Mouse (Mus musculus) cerebellum, adult (tissue): ENCODE results near the gene Prkn.

Experiments
- ATAC-seq: cut with Nextera tagmentation; 2 replicates; pipeline ENCODE4 v1.9.2; 2017; ENCODE audit warnings: mild to moderate bottlenecking, moderate library complexity, mixed read lengths; ENCODE audit not compliant: insufficient number of reproducible peaks, low FRiP score, low TSS enrichment

Gene Prkn

DNA sequence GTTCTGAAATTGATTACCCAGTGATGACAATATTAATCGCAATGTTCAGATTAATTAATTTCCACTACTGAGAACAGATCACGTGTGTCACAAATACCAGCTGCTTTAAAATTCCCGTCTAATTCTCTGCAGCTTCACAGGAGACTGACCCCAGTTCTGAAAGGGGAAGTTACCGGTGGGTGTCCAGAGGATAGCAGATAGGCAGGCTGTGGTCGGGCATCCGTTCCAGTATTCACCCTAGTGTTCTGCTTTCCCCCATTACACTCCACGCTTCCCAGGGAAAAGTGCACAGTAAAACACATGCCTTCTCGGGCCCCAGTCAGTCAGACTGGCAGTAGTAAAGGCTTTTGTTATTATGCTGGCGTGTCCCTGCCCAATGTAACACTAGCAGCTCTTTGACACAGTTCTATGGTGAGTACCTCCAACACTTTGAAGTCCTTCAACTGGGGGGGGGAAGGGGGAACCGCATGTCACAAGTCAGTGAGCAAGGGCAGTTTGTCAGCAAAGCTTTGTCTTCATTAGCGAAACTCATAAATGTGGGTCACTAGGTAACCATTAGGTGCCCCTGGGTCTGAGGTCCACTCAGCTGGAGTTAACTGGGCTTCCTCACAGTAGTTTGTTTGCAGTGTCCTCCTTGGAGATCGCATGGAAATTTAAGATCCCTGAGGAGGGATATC, 940.8 kb downstream of the Prkn start:
- ATAC-seq: no peak

GRCm38 (mm10) chr17:11788270-11788936, 948.2 kb downstream of the Prkn start:
- no peak for ATAC-seq

GRCm38 (mm10) chr17:11795979-11796378, 955.8 kb downstream of the Prkn start:
- ATAC-seq: no peak

- no peak for ATAC-seq
Measured at GRCm38 (mm10) chr17:11801226-11801625, 961.0 kb downstream of the Prkn start.

GRCm38 (mm10) chr17:11807280-11807679, 967.1 kb downstream of the Prkn start:
- no peak for ATAC-seq

DNA sequence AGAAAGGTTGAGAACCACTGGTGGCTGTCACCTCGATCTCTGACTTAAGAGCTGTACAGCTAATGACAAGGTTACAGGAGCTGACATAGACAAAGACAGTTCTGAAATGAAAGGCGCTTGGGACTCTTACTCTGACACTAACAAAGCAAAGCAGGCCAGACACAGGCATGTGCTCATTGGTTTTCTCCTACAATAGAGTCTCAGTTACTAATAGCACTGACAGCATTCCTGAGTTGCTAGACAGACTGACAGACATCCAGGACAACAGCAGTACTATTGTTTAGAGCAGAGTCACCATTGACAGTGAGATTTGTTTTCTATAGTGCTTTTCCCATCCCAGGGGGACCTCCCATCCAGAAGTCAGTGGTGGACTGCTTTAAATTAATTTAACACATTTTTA, 977.7 kb downstream of the Prkn start:
- ATAC-seq: no peak

DNA sequence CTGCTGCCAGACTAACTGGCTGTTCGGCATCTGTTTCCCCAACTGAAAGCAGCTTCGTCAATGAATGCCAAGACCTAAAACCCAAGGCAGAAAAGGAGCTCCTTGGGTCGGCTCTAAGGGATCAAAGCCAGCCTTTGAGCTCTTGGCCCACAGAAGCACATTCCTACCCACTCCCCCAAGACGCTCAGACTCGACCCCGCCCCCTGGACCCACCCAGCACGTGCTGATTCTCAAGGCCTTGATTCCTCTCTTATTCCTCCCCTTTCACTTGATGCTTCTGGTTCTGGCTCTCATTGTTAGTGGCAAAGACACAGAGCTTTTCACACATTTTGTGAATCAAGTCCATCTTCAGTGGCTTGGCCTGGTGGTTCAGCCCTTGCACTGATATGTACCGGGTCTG, 979.3 kb downstream of the Prkn start:
- no peak for ATAC-seq

- no peak for ATAC-seq
Measured at GRCm38 (mm10) chr17:11820757-11821156, 980.6 kb downstream of the Prkn start.

DNA sequence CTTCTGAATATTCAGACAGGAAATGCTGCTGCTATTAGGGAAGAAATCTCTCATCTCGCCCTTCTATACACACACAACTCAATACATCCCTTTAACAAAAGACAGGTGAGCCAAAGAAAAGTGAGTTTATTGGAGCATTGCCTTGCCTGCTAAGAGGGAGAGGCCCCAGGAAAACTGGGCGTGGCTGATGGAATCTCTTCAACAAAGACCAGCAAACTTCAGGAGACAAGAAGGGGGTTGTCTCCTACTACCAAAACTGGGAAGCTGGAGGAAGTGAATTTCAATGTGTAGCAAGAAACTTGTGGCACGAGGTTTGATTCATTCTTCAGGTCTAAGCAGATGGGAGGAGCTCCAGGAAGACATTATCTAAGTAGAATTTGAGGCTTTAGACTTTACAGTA, 989.3 kb downstream of the Prkn start:
- ATAC-seq: no peak

DNA sequence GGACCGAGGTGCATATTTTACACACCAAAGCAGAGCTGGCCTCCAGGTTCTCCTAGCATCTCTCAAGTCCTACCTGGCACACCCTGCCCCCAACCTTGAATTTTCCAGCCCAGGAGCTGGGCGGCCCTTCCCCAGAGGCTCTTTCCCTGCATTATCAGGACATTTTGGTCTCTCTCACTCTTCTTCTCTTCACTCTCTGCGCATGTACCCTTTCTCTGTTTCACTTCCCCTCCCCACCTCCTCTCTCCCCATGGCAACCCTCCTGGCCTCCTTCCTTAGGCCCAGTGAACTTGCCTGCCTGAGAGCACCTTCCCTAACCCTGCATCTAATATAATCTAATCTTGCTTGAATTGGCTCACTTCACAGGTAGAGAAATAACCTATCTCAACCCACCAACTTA, 996.9 kb downstream of the Prkn start:
- ATAC-seq: no peak

- no peak for ATAC-seq
Measured at GRCm38 (mm10) chr17:11844436-11844835, 1004.3 kb downstream of the Prkn start.

- ATAC-seq: no peak
Measured at GRCm38 (mm10) chr17:11844989-11845388, 1004.8 kb downstream of the Prkn start.

DNA sequence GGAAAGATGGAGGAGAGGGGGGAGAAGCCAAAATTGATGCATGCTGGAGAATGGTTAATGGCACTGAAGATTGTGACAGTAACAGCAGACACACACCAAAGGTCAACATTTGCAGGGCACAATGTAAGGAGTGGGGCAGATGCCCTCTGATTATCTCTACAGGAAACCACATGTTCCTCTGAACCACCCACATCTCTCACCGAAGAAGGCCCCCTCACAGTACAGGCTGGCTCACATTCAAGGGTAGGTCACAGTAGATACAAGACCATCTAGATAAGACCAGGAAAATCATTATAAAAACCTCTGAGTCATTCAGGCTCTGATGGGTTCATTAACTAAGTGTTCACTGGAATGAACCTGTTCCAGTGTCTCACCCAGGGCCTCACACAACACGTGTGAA, 1005.3 kb downstream of the Prkn start:
- ATAC-seq: no peak

DNA sequence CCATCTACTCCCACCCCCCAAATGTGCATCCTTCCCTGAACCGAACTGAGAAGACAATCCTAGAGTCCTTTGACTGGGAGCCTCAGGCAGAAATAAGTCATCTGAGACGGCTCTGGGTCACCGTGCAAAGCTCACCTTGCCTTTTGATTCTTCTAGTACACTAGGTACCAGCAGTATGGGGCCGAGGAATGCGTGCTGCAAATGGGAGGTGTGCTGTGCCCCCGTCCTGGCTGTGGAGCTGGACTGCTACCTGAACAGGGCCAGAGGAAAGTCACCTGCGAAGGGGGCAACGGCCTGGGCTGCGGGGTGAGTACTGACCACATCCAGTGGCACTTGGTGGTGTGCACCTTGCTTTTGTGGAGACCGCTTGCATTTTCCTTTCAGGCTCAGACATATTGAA, 1014.4 kb downstream of the Prkn start:
- no peak for ATAC-seq

DNA sequence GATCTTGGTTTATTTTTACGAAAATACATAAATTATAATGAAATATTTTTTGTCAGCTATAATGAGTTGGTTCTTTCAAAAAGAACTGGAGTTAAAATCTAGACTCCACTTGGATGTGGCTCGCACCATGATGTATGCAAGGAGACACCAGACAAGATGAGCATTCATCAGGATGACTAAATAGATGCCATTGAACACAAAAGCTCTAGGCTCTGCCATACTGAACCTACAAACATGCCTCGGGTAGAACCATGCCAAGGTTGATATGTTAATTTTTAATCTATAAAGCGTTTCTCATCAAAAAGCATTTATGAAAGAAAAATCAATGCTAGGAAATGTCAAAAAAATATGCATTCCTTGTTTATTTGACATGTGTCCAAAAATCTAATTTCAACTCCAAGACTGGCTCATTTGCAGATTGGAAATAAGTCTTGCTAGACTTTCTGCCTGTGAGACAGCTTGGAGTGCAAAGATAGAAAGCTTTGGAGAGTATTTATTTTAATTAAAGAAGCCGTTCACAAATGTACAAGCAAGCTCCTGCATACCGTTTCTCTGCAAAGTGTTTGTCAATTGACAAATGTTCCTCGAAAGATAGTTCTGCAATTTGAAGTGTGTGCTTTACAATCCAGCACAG, 1018.7 kb downstream of the Prkn start:
- ATAC-seq: no peak

DNA sequence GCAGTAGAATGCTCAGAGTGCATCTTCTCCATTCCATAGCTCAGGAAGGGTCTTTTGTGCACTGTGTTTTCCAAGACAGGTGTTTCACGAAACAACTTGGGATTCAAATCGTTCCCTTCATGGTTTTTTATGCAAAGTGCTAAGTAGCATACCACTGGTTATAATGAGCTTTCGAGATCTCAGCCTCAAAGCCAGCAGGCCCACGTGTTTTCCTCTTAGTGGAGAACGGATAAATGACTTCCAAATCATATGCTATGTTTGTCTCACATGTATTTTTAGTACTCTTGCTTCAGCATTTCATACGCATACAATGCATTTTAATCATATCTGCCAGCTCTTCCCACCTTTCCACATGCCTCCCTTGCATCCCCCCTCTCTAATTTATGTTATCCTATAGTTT, 1021.0 kb downstream of the Prkn start:
- ATAC-seq: no peak

- no peak for ATAC-seq
Measured at GRCm38 (mm10) chr17:11862360-11862759, 1022.2 kb downstream of the Prkn start.

- no peak for ATAC-seq
Measured at GRCm38 (mm10) chr17:11863017-11863416, 1022.8 kb downstream of the Prkn start.

DNA sequence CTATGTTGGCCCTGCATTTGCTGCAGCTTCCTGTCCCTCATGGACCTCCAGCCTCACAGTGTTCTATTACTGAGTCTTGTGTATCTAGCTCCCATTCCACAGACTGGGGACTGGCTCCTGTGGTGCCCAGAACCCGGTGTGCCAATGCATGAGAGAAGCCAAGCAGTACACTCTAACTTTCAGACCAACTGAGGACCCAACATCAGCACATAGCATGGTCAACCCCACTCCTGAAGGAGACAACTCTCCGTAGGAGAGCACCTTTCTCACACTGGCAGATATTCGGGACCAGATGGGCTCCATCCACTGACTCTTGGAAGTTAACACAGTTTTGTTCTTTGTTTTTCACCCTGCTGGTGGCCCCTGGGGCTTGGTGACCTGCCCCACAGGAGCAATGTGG, 1026.0 kb downstream of the Prkn start:
- no peak for ATAC-seq

GRCm38 (mm10) chr17:11867334-11868095, 1027.3 kb downstream of the Prkn start:
- ATAC-seq: no peak

GRCm38 (mm10) chr17:11870546-11870945, 1030.4 kb downstream of the Prkn start:
- ATAC-seq: no peak
